Mouse (Mus musculus): ENCODE data around the gene H3f3b. TPM values are rescaled to one million over a fixed set of nuclear protein-coding genes. Genes with fewer than 3 reads are reported as not detected.
A peak's percentile ranks its signal among the peaks of the same experiment; 100 is the strongest.

H3f3b gene
- total and polyA plus RNA-seq, 2 experiments from 2014 or later: 627 to 2,179 TPM

- no peak for ATAC-seq
- Histone ChIP-seq H3K4me2 (ENCODE audit: low read depth, low read length) (no peak overlapping the region), H3K9me3 (ENCODE audit: low read length) (no peaks in the 10 kb centered on the region), H3K27me3 (ENCODE audit: insufficient read depth, low read length) (no peaks in the 10 kb centered on the region), H3K36me3 (ENCODE audit: insufficient read depth, low read length) (no peaks in the 10 kb centered on the region), H3K4me3 (ENCODE audit: low read length) (no peak overlapping the region), H3K27ac (no peak overlapping the region), H3K9ac (replicated peaks; ENCODE audit: low read length) (no peak overlapping the region), H3K4me1 (ENCODE audit: insufficient read depth, low read length) (peaks cover 8% of the 10 kb centered on the region)
- DNase-seq (ENCODE audit: low spot score): no peak
- TF ChIP-seq CTCF (IDR thresholded peaks at IDR 0.05; ENCODE audit: low read depth): peak; percentile 26; the same call in 1 of the 2 replicates
- WGBS: 92% methylated on average over 3 of the region's 3 CpGs
Measured at GRCm38 (mm10) chr11:116002894-116003293, 24.9 kb downstream of the H3f3b start.

GRCm38 (mm10) chr11:116001725-116002124, 26.0 kb downstream of the H3f3b start:
- Histone ChIP-seq H3K4me2 (ENCODE audit: low read depth, low read length) (no peak overlapping the region), H3K4me1 (ENCODE audit: insufficient read depth, low read length) (peaks cover 8% of the 10 kb centered on the region), H3K36me3 (ENCODE audit: insufficient read depth, low read length) (no peaks in the 10 kb centered on the region), H3K27me3 (ENCODE audit: insufficient read depth, low read length) (no peaks in the 10 kb centered on the region), H3K9ac (replicated peaks; ENCODE audit: low read length) (no peak overlapping the region), H3K9me3 (ENCODE audit: low read length) (no peaks in the 10 kb centered on the region), H3K27ac (no peak overlapping the region), H3K4me3 (ENCODE audit: low read length) (no peak overlapping the region)
- ATAC-seq (no peak), DNase-seq (ENCODE audit: low spot score) (no peak)
- WGBS: 56% methylated on average over 6 of the region's 6 CpGs
- no peak for TF ChIP-seq CTCF (IDR thresholded peaks at IDR 0.05; ENCODE audit: low read depth)

GRCm38 (mm10) chr11:116000607-116001006, 27.2 kb downstream of the H3f3b start:
- ATAC-seq: no peak
- Histone ChIP-seq H3K27ac (no peak overlapping the region), H3K4me3 (ENCODE audit: low read length) (no peak overlapping the region), H3K27me3 (ENCODE audit: insufficient read depth, low read length) (no peaks in the 10 kb centered on the region), H3K4me2 (ENCODE audit: low read depth, low read length) (no peak overlapping the region), H3K9ac (replicated peaks; ENCODE audit: low read length) (no peak overlapping the region), H3K9me3 (ENCODE audit: low read length) (no peaks in the 10 kb centered on the region), H3K36me3 (ENCODE audit: insufficient read depth, low read length) (no peaks in the 10 kb centered on the region), H3K4me1 (ENCODE audit: insufficient read depth, low read length) (peaks cover 8% of the 10 kb centered on the region)
- TF ChIP-seq CTCF (IDR thresholded peaks at IDR 0.05; ENCODE audit: low read depth): no peak
- no peak for DNase-seq (ENCODE audit: low spot score)
- WGBS: 37% methylated on average over 10 of the region's 10 CpGs

GRCm38 (mm10) chr11:115999538-116000143, 28.1 kb downstream of the H3f3b start:
- H3K4me1 ChIP-seq (ENCODE audit: insufficient read depth, low read length): 0 out of 2 replicates have a peak, but pooled peaks cover under 1% of the 10 kb centered on the region
- WGBS: 14% methylated on average over 14 of the region's 14 CpGs
- H3K9me3 ChIP-seq (ENCODE audit: low read length): no peaks in the 10 kb centered on the region
- H3K27ac ChIP-seq: no peak overlapping the region
- no peak overlapping the region for H3K9ac ChIP-seq (replicated peaks; ENCODE audit: low read length)
- no peaks in the 10 kb centered on the region for H3K27me3 ChIP-seq (ENCODE audit: insufficient read depth, low read length)
- TF ChIP-seq CTCF (IDR thresholded peaks at IDR 0.05; ENCODE audit: low read depth): peak; percentile 80
- H3K4me2 ChIP-seq (ENCODE audit: low read depth, low read length): 0 out of 2 replicates have a peak overlapping the region, but pooled peaks have one; percentile 25
- H3K4me3 ChIP-seq (ENCODE audit: low read length): no peak overlapping the region
- DNase-seq (ENCODE audit: low spot score): peak; percentile 90
- H3K36me3 ChIP-seq (ENCODE audit: insufficient read depth, low read length): no peaks in the 10 kb centered on the region
- ATAC-seq: peak; percentile 52; the same call in 1 of the 2 replicates

- Histone ChIP-seq H3K27ac (no peak overlapping the region), H3K4me3 (ENCODE audit: low read length) (no peak overlapping the region), H3K9ac (replicated peaks; ENCODE audit: low read length) (no peak overlapping the region), H3K4me2 (ENCODE audit: low read depth, low read length) (no peak overlapping the region), H3K9me3 (ENCODE audit: low read length) (no peaks in the 10 kb centered on the region), H3K36me3 (ENCODE audit: insufficient read depth, low read length) (no peaks in the 10 kb centered on the region), H3K4me1 (ENCODE audit: insufficient read depth, low read length) (no peaks in the 10 kb centered on the region), H3K27me3 (ENCODE audit: insufficient read depth, low read length) (no peaks in the 10 kb centered on the region)
- ATAC-seq (no peak), DNase-seq (ENCODE audit: low spot score) (no peak)
- 78% methylated on average over 7 of the region's 7 CpGs for WGBS
- TF ChIP-seq CTCF (IDR thresholded peaks at IDR 0.05; ENCODE audit: low read depth): no peak
Measured at GRCm38 (mm10) chr11:115999027-115999426, 28.7 kb downstream of the H3f3b start.

GRCm38 (mm10) chr11:115997662-115998061, 30.1 kb downstream of the H3f3b start:
- Histone ChIP-seq H3K4me2 (ENCODE audit: low read depth, low read length) (no peak overlapping the region), H3K36me3 (ENCODE audit: insufficient read depth, low read length) (no peaks in the 10 kb centered on the region), H3K27ac (no peak overlapping the region), H3K4me1 (ENCODE audit: insufficient read depth, low read length) (no peaks in the 10 kb centered on the region), H3K27me3 (ENCODE audit: insufficient read depth, low read length) (no peaks in the 10 kb centered on the region), H3K9ac (replicated peaks; ENCODE audit: low read length) (no peak overlapping the region), H3K9me3 (ENCODE audit: low read length) (no peaks in the 10 kb centered on the region), H3K4me3 (ENCODE audit: low read length) (no peak overlapping the region)
- TF ChIP-seq CTCF (IDR thresholded peaks at IDR 0.05; ENCODE audit: low read depth): no peak
- no peak for ATAC-seq
- DNase-seq (ENCODE audit: low spot score): no peak
- WGBS: 68% methylated on average over 5 of the region's 5 CpGs

- no peak overlapping the region for H3K9ac ChIP-seq (replicated peaks; ENCODE audit: low read length)
- 80% methylated on average over 4 of the region's 4 CpGs for WGBS
- no peak for ATAC-seq
Measured at GRCm38 (mm10) chr11:115997047-115997446, 30.7 kb downstream of the H3f3b start.

More at GRCm38 (mm10) chr11:115997047-115997446, 30.7 kb downstream of the H3f3b start:
- no peak for DNase-seq (ENCODE audit: low spot score)
- Histone ChIP-seq H3K4me3 (ENCODE audit: low read length) (no peak overlapping the region), H3K27me3 (ENCODE audit: insufficient read depth, low read length) (no peaks in the 10 kb centered on the region), H3K4me1 (ENCODE audit: insufficient read depth, low read length) (no peaks in the 10 kb centered on the region), H3K9me3 (ENCODE audit: low read length) (no peaks in the 10 kb centered on the region), H3K4me2 (ENCODE audit: low read depth, low read length) (no peak overlapping the region), H3K36me3 (ENCODE audit: insufficient read depth, low read length) (no peaks in the 10 kb centered on the region), H3K27ac (no peak overlapping the region)
- no peak for TF ChIP-seq CTCF (IDR thresholded peaks at IDR 0.05; ENCODE audit: low read depth)
